Mouse (Mus musculus): ENCODE data around the gene Slc4a5. TPM values are rescaled to one million over a fixed set of nuclear protein-coding genes. Genes with fewer than 3 reads are reported as not detected.

The Slc4a5 gene
- 0.17 TPM in 1 of 2 replicates, not detected in the other for polyA plus RNA-seq (2015; fragmentation: Nextera tagmentation; extraction: Ambion mirVana)

GRCm38 (mm10) chr6:83219814-83220213 is at the start of gene Slc4a5:
Slc4a5 (plus strand) TSS chr6:83219828.

DNA sequence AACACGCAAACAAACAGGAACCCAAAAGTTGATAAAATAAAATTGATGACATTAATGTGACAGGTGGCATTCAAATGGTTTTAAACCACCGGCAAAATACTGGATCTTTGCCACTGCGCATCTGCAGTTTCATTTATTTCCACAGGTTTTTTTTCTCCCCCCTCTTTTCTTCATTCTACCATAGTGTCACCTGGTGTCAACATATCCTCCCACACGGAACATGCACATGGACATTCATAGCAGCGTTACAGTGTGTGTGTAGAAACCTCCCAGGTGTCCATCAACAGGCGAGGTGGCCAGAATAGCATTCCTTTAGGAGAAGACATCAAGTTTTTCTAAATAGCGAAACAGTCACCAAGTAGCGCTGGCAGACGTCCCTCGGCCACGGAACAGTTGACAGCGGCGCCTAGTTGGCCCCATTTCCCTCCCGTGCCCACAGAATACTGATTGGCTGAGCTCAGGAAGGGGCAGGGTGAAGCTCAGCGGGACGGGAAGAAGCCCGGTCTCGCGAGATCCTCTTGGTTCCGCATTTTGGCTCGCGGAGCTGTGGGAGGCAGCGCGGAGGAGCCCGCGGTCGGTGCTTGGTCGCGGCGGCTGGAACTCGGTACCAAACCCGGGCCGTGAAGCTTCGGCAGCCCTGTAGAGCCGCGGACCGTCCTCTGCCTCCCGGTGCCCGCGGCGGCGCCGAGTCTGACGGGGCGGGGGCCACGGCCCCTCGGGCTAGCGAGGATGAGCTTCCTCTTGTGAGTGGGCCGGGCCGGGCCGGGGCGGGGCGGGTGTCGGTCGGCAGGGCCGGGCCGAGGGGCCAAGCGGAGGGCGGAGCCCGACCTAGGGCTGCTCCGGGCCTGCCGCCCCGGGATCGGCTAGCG is 106.1 kb downstream of the Slc4a5 start, which contains the start of the genes Mthfd2 and Mob1a:
Mthfd2 (minus strand) TSS at position 384 of the 869 bp plus-strand sequence.
Mob1a (plus strand) TSS at position 492 of the 869 bp plus-strand sequence.

DNA sequence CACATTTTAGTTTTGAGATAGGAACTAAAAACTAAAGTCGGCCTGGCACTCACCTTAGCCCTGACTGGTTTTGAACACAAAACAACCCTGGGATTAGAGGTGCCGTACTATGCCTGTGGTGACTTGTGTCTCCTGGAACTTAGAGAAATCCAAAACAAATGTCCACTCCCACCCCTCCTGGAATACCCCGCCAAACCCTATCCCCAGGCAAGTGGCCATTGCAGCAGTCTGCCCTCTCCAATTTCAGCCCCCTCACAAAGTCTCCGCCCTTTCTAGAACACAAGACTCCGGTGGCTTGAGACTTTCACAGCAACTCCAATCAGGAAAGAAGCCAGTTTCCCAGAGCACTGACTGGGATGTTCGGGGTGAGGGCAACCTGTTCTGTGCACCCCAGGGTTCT is 129.2 kb downstream of the Slc4a5 start, which contains the start of gene Bola3:
Bola3 (plus strand) TSS at position 275 of the 400 bp plus-strand sequence.

Other genes with a start within 250 kb of the Slc4a5 start
- 20.9 TPM in 2 replicates for gene Dok1, start 186.4 kb upstream of the Slc4a5 start, polyA plus RNA-seq (2015; fragmentation: Nextera tagmentation; extraction: Ambion mirVana)
- 9.6 and 9.8 TPM in 2 replicates for gene Loxl3, start 185.7 kb upstream of the Slc4a5 start, polyA plus RNA-seq (2015; fragmentation: Nextera tagmentation; extraction: Ambion mirVana)
- 130 and 134 TPM in 2 replicates for gene Aup1, start 165.3 kb upstream of the Slc4a5 start, polyA plus RNA-seq (2015; fragmentation: Nextera tagmentation; extraction: Ambion mirVana)
- gene Htra2, start 164.6 kb upstream of the Slc4a5 start, polyA plus RNA-seq (2015; fragmentation: Nextera tagmentation; extraction: Ambion mirVana), result 66.1 and 69.7 TPM in 2 replicates
- 3.3 and 4.1 TPM in 2 replicates for gene Dqx1, start 162.0 kb upstream of the Slc4a5 start, polyA plus RNA-seq (2015; fragmentation: Nextera tagmentation; extraction: Ambion mirVana)
- 0.46 and 0.62 TPM in 2 replicates for gene Tlx2, start 149.5 kb upstream of the Slc4a5 start, polyA plus RNA-seq (2015; fragmentation: Nextera tagmentation; extraction: Ambion mirVana)
- gene Pcgf1, start 142.0 kb upstream of the Slc4a5 start, polyA plus RNA-seq (2015; fragmentation: Nextera tagmentation; extraction: Ambion mirVana), result 9.2 and 12.1 TPM in 2 replicates
- gene Lbx2, start 133.5 kb upstream of the Slc4a5 start, polyA plus RNA-seq (2015; fragmentation: Nextera tagmentation; extraction: Ambion mirVana), result 0.21 TPM in 1 of 2 replicates, not detected in the other
- gene Ccdc142, start 118.2 kb upstream of the Slc4a5 start, polyA plus RNA-seq (2015; fragmentation: Nextera tagmentation; extraction: Ambion mirVana), result 0.71 and 0.80 TPM in 2 replicates
- gene Gm42688, start 118.2 kb upstream of the Slc4a5 start, polyA plus RNA-seq (2015; fragmentation: Nextera tagmentation; extraction: Ambion mirVana), result 0.82 and 1.1 TPM in 2 replicates
- 127 TPM in 2 replicates for gene Mrpl53, start 110.8 kb upstream of the Slc4a5 start, polyA plus RNA-seq (2015; fragmentation: Nextera tagmentation; extraction: Ambion mirVana)
- gene Mogs, start 104.3 kb upstream of the Slc4a5 start, polyA plus RNA-seq (2015; fragmentation: Nextera tagmentation; extraction: Ambion mirVana), result 18.7 and 21.6 TPM in 2 replicates
- 48.6 and 53.4 TPM in 2 replicates for gene Wbp1, start 98.3 kb upstream of the Slc4a5 start, polyA plus RNA-seq (2015; fragmentation: Nextera tagmentation; extraction: Ambion mirVana)
- gene Ino80b, start 94.4 kb upstream of the Slc4a5 start, polyA plus RNA-seq (2015; fragmentation: Nextera tagmentation; extraction: Ambion mirVana), result 7.6 and 8.2 TPM in 2 replicates
- 7.2 and 9.3 TPM in 2 replicates for gene Rtkn, start 84.4 kb upstream of the Slc4a5 start, polyA plus RNA-seq (2015; fragmentation: Nextera tagmentation; extraction: Ambion mirVana)
- gene Wdr54, start 63.4 kb upstream of the Slc4a5 start, polyA plus RNA-seq (2015; fragmentation: Nextera tagmentation; extraction: Ambion mirVana), result 1.6 and 1.8 TPM in 2 replicates
- 0.51 and 0.66 TPM in 2 replicates for gene 1700003E16Rik, start 63.4 kb upstream of the Slc4a5 start, polyA plus RNA-seq (2015; fragmentation: Nextera tagmentation; extraction: Ambion mirVana)
- 62.5 and 72.3 TPM in 2 replicates for gene Dctn1, start 53.9 kb upstream of the Slc4a5 start, polyA plus RNA-seq (2015; fragmentation: Nextera tagmentation; extraction: Ambion mirVana)
- gene Mthfd2, start 106.1 kb downstream of the Slc4a5 start, polyA plus RNA-seq (2015; fragmentation: Nextera tagmentation; extraction: Ambion mirVana), result 26.2 and 28.9 TPM in 2 replicates
- gene Mob1a, start 106.2 kb downstream of the Slc4a5 start, polyA plus RNA-seq (2015; fragmentation: Nextera tagmentation; extraction: Ambion mirVana), result 36.6 and 42.2 TPM in 2 replicates
- 134 and 157 TPM in 2 replicates for gene Bola3, start 129.3 kb downstream of the Slc4a5 start, polyA plus RNA-seq (2015; fragmentation: Nextera tagmentation; extraction: Ambion mirVana)
- gene Tet3, start 239.3 kb downstream of the Slc4a5 start, polyA plus RNA-seq (2015; fragmentation: Nextera tagmentation; extraction: Ambion mirVana), result 16.8 and 19.9 TPM in 2 replicates

Data from urinary bladder, postnatal 0 days (tissue).